Mouse (Mus musculus): ENCODE results near the gene Rnf4. TPM values are rescaled to one million over a fixed set of nuclear protein-coding genes. Genes with fewer than 3 reads are reported as not detected.

The Rnf4 gene
- total RNA-seq, 2 experiments from 2014 or later, result 18.1 to 18.6 TPM

- DNase-seq (ENCODE audit: low spot score), result no peak
Observed at GRCm38 (mm10) chr5:34398326-34398725, 62.2 kb downstream of the Rnf4 start.

Other genes with a start within 250 kb of the Rnf4 start
- under 1 TPM; 0.68 to 0.78 TPM for gene Poln, start 166.8 kb upstream of the Rnf4 start, total RNA-seq (2021)
- gene Haus3, start 166.8 kb upstream of the Rnf4 start, total RNA-seq (2021), result 1 to 10 TPM; 2.7 to 2.8 TPM
- 10 to 100 TPM; 24.5 to 25.4 TPM for gene Mxd4, start 148.6 kb upstream of the Rnf4 start, total RNA-seq (2021)
- gene Zfyve28, start 47.8 kb upstream of the Rnf4 start, total RNA-seq (2021), result under 1 TPM; 0.41 to 0.69 TPM
- not detected for gene Cfap99, start 47.7 kb upstream of the Rnf4 start, total RNA-seq (2021)
- gene Fam193a, start 33.6 kb downstream of the Rnf4 start, total RNA-seq (2021), result 10 to 100 TPM; 14.6 to 15.2 TPM
- 1 to 10 TPM; 1.8 to 3.8 TPM for gene Tnip2, start 177.7 kb downstream of the Rnf4 start, total RNA-seq (2021)
- 1 to 10 TPM in 1 of 2 experiments, under 1 TPM in 1; 0.59 to 1.4 TPM for gene Sh3bp2, start 189.5 kb downstream of the Rnf4 start, total RNA-seq (2021)
- 10 to 100 TPM; 71.6 to 73.0 TPM for gene Add1, start 237.4 kb downstream of the Rnf4 start, total RNA-seq (2021)

Data from gastrocnemius, adult 18-20 months (tissue).